Mouse (Mus musculus) embryonic facial prominence, embryonic 10.5 days (tissue): ENCODE data around the gene Ift81. TPM values are rescaled to one million over a fixed set of nuclear protein-coding genes. Genes with fewer than 3 reads are reported as not detected.
A peak's percentile ranks its signal among the peaks of the same experiment; 100 is the strongest.
"Not testable (repeated sequence)": the region's sequence is repeated elsewhere in the genome, so short reads cannot be mapped to it uniquely, and the experiment has no call there.

Experiments used
- DNase-seq: peaks from one replicate; pipeline ENCODE4 v3.0.0-alpha.2; 2017; ENCODE audit warnings: low spot score
- H3K27ac ChIP-seq: fragments of 300-500 bp; sonication (generic); replicated peaks from 2 replicates; pipeline ENCODE4 v1.5.1; 2016; ENCODE audit warnings: mild to moderate bottlenecking
- H3K27me3 ChIP-seq: fragments of 300-500 bp; sonication (generic); replicated peaks from 2 replicates; pipeline ENCODE4 v1.6.1; 2016; ENCODE audit warnings: low read depth, mild to moderate bottlenecking; ENCODE audit not compliant: poor library complexity, severe bottlenecking
- H3K36me3 ChIP-seq: fragments of 300-500 bp; sonication (generic); replicated peaks from 2 replicates; pipeline ENCODE4 v1.6.1; 2016; ENCODE audit warnings: mild to moderate bottlenecking, moderate library complexity
- H3K4me1 ChIP-seq: fragments of 300-500 bp; sonication (generic); 2 replicates; pipeline ENCODE4 v1.6.1; 2016
- H3K4me3 ChIP-seq: fragments of 300-500 bp; sonication (generic); 2 replicates; pipeline ENCODE4 v1.5.1; 2016; ENCODE audit warnings: mild to moderate bottlenecking, moderate library complexity
- H3K9me3 ChIP-seq: fragments of 300-500 bp; sonication (generic); 2 replicates; pipeline ENCODE4 v1.6.1; 2016; ENCODE audit warnings: mild to moderate bottlenecking
- WGBS: fragments of 180-500 bp; shearing (Covaris S2); methylation state at CpG from one replicate; pipeline ENCODE4 v1.1.7; 2016; 5-methylcytosine and 5-hydroxymethylcytosine counted together
- polyA plus RNA-seq: library from polyadenylated mRNA; unstranded; fragments of >200 nt; fragmentation: Nextera tagmentation; extraction: Ambion mirVana; gene quantifications from 2 replicates; pipeline ENCODE4 v1.2.1, GENCODE M21; 2016

Ift81 gene
- 40.3 and 50.2 TPM in 2 replicates for polyA plus RNA-seq

DNA sequence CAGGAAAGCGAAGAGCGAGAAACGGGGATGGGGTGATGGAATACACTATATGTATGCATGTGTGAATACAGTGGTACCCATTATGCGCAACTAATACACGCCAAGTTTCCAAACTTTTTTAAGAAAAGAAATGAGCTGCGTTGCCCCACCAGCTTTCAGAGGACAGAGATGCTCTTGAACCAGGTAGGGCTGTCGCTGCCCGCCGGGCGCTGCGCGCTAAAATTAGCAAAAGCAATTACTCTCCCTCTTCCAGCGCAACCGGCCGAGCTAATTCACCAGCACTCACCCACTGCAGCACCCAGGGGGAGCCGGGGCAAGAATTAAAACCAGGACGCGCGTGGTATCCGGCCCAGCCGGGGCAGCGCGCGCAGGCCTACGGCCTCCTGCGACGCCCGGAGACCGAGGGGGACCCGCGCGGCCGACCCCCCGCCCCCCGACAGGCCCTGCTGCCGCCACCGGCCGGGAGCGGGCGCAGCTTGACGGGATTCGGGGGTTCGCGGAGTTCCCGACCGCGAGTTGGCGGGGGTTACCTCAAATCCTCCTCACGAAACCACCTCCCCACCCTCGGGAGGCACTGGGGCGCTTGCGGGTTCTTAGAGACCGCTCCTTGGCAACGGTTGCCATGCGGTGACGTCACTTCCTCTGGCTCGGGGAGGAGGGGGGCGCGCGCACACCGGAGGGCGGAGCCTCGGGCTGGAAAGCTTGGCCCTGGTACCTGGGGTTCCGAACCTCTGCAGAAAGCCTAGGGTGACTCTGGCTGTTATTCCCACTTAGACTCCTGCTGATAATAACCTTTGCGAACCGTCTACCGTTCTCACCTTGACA lies at the start of gene Ift81:
Gene Ift81, minus strand, starts transcription at position 611 of the 825 bp plus-strand sequence.
- Histone ChIP-seq H3K4me1 (peaks cover 36% of the 10 kb centered on the region), H3K4me3 (peak within 1 kb of the TSS; percentile 91), H3K9me3 (no peaks in the 10 kb centered on the region), H3K36me3 (peaks cover 14% of the 10 kb centered on the region), H3K27ac (peak within 1 kb of the TSS; percentile 97), H3K27me3 (no peaks in the 10 kb centered on the region)
- DNase-seq = peak; percentile 97
- WGBS = 2% methylated on average over 67 of the region's 67 CpGs

DNA sequence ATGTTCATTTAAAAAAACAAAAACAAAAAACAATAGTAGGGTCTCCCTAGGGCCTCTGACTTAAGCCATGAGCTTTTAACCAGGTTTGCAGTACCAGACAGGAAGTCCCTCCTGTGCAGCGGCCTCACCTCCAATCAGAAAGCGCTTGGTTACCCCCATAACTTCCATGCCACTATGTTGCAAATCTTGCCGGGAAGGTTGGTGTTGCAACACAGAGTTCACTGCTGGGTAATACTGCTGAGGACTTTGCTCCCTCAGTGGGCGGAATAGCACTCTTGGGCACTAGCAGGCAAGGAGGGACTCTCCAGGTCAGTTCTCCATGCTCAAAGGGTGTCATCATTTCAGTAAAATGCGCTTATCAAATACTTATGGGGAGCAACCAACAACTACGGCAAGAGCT lies 48.2 kb upstream of the Ift81 start:
- Histone ChIP-seq H3K4me3 (no peak overlapping the region), H3K27ac (no peak overlapping the region), H3K27me3 (no peaks in the 10 kb centered on the region), H3K4me1 (peaks cover 11% of the 10 kb centered on the region), H3K9me3 (no peaks in the 10 kb centered on the region), H3K36me3 (no peaks in the 10 kb centered on the region)
- 95% methylated on average over 6 of the region's 6 CpGs for WGBS
- DNase-seq = no peak

DNA sequence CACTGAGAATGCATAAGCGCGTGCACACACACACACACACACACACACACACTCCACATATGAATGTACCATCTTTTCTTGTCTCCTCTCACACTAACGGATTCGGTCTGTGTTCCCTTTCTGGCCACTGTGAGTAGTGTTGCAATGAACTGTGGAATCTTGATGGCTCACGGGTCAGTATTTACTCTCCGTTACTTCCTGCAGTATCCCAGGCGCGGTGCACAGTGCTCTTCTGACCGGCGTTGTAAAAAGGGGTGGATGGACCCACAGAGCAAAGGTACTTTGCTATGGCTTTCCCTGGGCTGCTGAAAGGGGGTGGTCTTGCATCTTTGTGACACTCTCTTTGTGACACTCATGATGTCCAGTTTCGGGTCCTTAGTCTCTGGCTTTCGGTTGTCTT lies 42.5 kb upstream of the Ift81 start:
- H3K4me1 ChIP-seq = peaks cover 22% of the 10 kb centered on the region
- H3K27ac ChIP-seq = no peak overlapping the region
- no peaks in the 10 kb centered on the region; the same call in 1 of the 2 replicates for H3K27me3 ChIP-seq
- no peak overlapping the region for H3K4me3 ChIP-seq
- no peaks in the 10 kb centered on the region for H3K9me3 ChIP-seq
- 92% methylated on average over 12 of the region's 12 CpGs for WGBS
- DNase-seq = no peak
- H3K36me3 ChIP-seq = no peaks in the 10 kb centered on the region

DNA sequence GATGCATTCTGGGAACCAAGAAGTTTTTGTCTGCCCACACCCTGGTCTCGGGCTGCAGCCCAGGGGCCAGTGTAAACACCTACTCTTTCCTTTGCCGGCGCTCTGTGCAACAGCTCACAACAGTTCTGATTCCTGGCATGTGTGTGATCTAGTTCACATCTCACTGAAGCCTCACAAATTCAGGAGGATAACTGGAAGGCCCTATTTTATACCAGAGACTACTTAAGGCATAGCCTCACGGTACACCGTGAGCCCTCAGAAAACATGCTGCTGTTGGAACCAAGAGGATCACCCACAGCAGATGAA lies 39.9 kb upstream of the Ift81 start:
- Histone ChIP-seq H3K27me3 (peaks cover 3% of the 10 kb centered on the region; the same call in 1 of the 2 replicates), H3K4me1 (peaks cover 22% of the 10 kb centered on the region), H3K36me3 (no peaks in the 10 kb centered on the region), H3K4me3 (0 out of 2 replicates have a peak overlapping the region, but pooled peaks have one; percentile 9), H3K9me3 (no peaks in the 10 kb centered on the region), H3K27ac (peak overlapping the region; percentile 65)
- WGBS = 57% methylated on average over 5 of the region's 5 CpGs
- no peak for DNase-seq

DNA sequence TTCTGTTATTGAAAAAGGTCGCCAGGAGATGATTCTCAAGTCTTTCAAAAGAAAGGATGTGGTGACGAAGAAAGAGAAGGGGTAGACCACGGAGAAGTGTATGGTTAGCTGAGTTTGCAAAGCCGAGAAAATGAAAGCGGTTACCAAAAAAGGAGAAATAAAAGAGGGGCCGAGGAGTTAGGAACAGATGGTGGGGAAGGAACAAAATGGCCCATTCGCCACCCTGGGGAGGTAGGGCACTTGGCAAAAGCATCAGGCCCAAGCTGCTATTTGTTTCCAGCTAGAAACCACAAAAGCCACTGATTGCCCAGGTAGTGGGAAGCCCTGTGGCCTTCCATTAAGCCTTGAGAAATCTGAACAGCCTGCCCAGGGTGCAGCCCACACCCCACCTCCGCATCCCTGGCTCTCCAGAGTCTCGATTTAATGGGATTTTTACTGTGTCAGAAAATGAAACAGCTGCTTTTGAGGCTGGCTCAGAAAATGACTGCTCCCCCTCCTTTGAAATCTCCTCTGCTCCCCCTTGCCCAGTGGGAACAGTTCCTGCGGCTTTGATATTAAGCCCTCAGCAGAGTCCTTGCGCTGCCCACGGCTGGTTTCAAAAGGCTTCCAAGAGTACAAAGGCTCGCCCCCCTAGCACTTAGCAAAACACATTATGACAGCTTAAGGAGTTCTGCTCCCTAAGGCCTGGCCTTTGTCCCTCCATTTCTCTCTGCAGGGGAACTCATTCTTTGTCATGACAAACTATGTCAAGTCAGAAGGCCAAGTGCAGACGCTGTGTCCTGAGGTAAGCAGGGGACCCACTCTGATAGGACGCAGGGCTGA lies 39.3 kb upstream of the Ift81 start:
- peak; percentile 26 for DNase-seq
- H3K27me3 ChIP-seq = peaks cover 3% of the 10 kb centered on the region; the same call in 1 of the 2 replicates
- 0 out of 2 replicates have a peak overlapping the region, but pooled peaks have one; percentile 9 for H3K4me3 ChIP-seq
- H3K9me3 ChIP-seq = no peaks in the 10 kb centered on the region
- H3K36me3 ChIP-seq = no peaks in the 10 kb centered on the region
- peak overlapping the region; percentile 65 for H3K27ac ChIP-seq
- WGBS = 46% methylated on average over 15 of the region's 15 CpGs
- H3K4me1 ChIP-seq = peaks cover 22% of the 10 kb centered on the region

DNA sequence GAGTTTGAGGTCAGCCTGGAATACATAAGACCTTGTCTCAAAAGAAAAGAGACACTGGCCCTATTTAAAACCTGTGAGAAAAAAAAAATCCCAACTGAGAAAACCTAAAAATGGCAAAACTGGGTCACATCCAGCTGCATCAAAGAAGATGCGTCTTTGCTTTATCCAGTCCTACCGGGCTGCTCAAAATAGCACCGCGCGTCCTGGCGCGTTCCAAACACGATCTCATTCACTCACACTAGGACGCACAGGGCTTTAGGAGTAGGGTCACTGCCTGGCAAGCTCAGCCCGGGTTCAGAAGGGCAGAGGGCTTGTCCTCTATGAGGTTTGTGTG lies 38.8 kb upstream of the Ift81 start:
- WGBS = 68% methylated on average over 10 of the region's 10 CpGs
- no peaks in the 10 kb centered on the region; the same call in 1 of the 2 replicates for H3K36me3 ChIP-seq
- peaks cover 22% of the 10 kb centered on the region for H3K4me1 ChIP-seq
- H3K27ac ChIP-seq = peak overlapping the region; percentile 65; the same call in 1 of the 2 replicates
- peaks cover 3% of the 10 kb centered on the region; the same call in 1 of the 2 replicates for H3K27me3 ChIP-seq
- H3K4me3 ChIP-seq = no peak overlapping the region
- DNase-seq = no peak
- H3K9me3 ChIP-seq = no peaks in the 10 kb centered on the region

DNA sequence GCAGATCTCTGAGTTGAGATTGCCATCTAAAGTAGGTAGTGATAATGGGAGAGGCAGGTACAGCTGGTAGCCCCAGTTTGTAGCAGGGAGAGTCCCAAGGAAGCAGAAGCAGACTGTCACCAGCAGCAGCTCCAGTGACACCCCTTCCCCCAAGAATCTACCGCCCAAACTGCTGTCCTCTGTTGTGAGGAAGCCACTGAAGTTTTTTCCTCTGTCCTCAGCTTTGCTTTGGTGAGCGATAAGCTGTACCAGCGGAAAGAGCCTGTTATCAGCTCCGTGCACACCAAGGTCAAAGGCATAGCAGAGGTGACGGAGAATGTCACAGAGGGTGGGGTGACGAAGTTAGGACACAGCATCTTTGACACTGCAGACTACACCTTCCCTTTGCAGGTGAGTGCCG lies 38.2 kb upstream of the Ift81 start:
- Histone ChIP-seq H3K4me3 (no peak overlapping the region), H3K27ac (no peak overlapping the region), H3K36me3 (no peaks in the 10 kb centered on the region; the same call in 1 of the 2 replicates), H3K9me3 (no peaks in the 10 kb centered on the region), H3K4me1 (peaks cover 22% of the 10 kb centered on the region), H3K27me3 (peaks cover 3% of the 10 kb centered on the region; the same call in 1 of the 2 replicates)
- WGBS = 79% methylated on average over 7 of the region's 7 CpGs
- DNase-seq = no peak

DNA sequence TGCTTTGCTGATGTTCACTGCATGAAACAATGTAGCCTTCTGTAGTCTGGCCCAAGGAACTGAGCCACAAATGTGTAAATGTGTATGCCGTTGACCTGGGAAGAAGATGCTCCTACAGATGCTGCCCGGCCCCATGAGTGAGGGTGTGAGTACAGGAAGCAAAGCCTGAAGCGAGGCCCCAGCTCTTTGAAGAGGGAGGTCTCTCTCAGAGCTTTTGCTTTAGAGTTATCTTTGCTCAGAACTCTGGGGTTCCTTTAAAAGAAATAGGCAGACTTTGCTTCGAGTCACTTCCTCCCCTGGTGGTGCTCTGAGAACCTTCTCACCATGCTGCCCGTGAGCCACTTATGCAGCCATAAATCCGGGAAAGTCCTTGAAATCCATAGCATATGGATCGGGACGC lies 35.8 kb upstream of the Ift81 start:
- Histone ChIP-seq H3K27me3 (0 out of 2 replicates have a peak, but pooled peaks cover 3% of the 10 kb centered on the region), H3K4me3 (no peak overlapping the region), H3K36me3 (no peaks in the 10 kb centered on the region; the same call in 1 of the 2 replicates), H3K4me1 (peaks cover 22% of the 10 kb centered on the region), H3K27ac (no peak overlapping the region), H3K9me3 (no peaks in the 10 kb centered on the region)
- 90% methylated on average over 8 of the region's 8 CpGs for WGBS
- no peak for DNase-seq

DNA sequence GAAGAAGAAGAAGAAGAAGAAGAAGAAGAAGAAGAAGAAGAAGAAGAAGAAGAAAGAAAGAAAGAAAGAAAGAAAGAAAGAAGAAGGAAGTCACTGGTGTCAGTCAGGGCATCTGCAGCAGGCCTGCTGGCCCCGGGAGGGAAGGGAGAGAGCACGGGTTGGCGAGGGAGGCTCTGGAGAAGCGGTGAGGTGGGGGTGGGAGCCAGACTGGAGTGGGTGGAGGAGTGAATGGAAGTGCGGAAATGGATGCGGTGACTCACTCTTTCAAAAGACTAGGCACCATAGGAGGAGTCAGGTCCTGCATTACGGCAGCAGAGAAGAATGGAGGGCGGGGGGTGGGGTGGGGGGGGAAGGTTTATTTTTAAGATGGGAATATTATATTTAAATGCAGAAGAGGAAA lies 34.9 kb upstream of the Ift81 start:
- Histone ChIP-seq H3K27ac (no peak overlapping the region), H3K27me3 (0 out of 2 replicates have a peak, but pooled peaks cover 3% of the 10 kb centered on the region), H3K9me3 (no peaks in the 10 kb centered on the region), H3K36me3 (no peaks in the 10 kb centered on the region; the same call in 1 of the 2 replicates), H3K4me1 (peaks cover 18% of the 10 kb centered on the region), H3K4me3 (no peak overlapping the region)
- no peak for DNase-seq
- 85% methylated on average over 8 of the region's 8 CpGs for WGBS

DNA sequence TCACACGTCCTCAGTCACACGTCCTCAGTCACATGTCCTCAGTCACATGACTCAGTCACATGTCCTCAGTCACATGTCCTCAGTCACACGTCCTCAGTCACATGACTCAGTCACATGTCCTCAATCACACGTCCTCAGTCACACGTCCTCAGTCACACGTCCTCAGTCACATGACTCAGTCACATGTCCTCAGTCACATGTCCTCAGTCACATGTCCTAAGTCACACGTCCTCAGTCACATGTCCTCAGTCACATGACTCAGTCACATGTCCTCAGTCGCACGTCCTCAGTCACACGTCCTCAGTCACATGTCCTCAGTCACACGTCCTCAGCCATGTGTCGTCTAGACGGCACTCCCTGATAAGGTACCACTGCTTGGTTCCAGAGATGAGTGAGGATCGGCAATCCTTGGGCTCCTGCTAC lies 33.6 kb upstream of the Ift81 start:
- H3K27ac ChIP-seq, DNase-seq, H3K36me3 ChIP-seq, H3K9me3 ChIP-seq, H3K4me3 ChIP-seq, H3K27me3 ChIP-seq: not testable (repeated sequence)
- peaks cover 14% of the 10 kb centered on the region for H3K4me1 ChIP-seq
- 92% methylated on average over 14 of the region's 14 CpGs for WGBS

DNA sequence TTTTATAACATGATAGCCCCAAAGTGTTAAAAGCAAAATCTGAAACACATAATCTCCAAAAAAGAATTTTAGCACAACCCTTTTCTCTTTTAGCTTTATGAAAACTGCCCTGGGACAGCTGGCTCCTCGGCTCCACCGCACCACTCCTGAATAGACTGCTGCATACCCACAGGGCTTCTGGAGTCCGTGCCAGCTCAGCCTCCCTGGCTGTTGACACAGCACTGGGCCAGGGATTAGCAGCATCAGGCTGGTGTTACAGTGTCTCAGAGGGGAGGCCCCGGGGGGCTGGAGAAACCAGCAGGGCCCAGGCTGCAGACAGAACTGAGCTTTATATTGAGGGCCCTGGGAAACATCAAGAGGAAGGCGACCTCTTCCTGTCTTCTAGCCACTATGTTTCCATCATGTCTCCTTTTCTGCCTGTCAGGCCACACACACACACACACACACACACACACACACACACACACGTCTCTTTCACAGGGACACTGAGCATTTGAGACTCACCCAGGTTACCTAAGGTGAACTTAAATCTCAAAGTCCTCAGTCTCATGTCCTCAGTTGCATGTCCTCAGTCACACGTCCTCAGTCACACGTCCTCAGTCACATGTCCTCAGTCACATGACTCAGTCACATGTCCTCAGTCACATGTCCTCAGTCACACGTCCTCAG lies 33.1 kb upstream of the Ift81 start:
- WGBS = 72% methylated on average over 9 of the region's 9 CpGs
- no peak for DNase-seq
- no peak overlapping the region for H3K27ac ChIP-seq
- 0 out of 2 replicates have a peak, but pooled peaks cover 3% of the 10 kb centered on the region for H3K27me3 ChIP-seq
- H3K4me1 ChIP-seq = peaks cover 9% of the 10 kb centered on the region
- no peaks in the 10 kb centered on the region; the same call in 1 of the 2 replicates for H3K36me3 ChIP-seq
- no peak overlapping the region for H3K4me3 ChIP-seq
- H3K9me3 ChIP-seq = no peaks in the 10 kb centered on the region

DNA sequence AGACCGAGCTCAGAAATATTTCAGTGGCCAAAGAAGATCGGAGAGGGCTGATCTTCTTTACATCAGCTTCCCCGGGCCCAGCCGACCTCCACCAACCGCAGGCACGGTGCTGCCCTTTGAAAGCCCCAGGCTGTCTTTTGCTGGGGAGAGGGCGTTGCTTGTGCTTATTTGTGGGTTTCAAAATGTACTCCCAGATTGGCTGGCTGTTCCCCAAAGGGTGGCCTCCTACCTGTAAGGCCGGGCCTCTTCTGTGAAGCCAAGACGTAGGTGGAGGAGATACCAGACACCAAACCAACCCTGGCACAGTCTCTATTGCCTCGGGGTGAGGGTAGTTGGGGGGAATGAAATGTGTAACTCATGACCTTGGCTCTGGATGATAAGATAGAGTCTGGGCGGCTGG lies 31.7 kb upstream of the Ift81 start:
- Histone ChIP-seq H3K4me3 (no peak overlapping the region), H3K9me3 (no peaks in the 10 kb centered on the region), H3K27me3 (0 out of 2 replicates have a peak, but pooled peaks cover 3% of the 10 kb centered on the region), H3K27ac (no peak overlapping the region), H3K4me1 (peaks cover 6% of the 10 kb centered on the region), H3K36me3 (no peaks in the 10 kb centered on the region; the same call in 1 of the 2 replicates)
- DNase-seq = no peak
- WGBS = 85% methylated on average over 11 of the region's 11 CpGs
